Mouse (Mus musculus): ENCODE measurements around the gene Aurkb. TPM values are rescaled to one million over a fixed set of nuclear protein-coding genes. Genes with fewer than 3 reads are reported as not detected.
A peak's percentile ranks its signal among the peaks of the same experiment; 100 is the strongest.

Gene Aurkb
- polyA plus RNA-seq, 1 experiment from 2014 or later = 95.3 TPM

DNA sequence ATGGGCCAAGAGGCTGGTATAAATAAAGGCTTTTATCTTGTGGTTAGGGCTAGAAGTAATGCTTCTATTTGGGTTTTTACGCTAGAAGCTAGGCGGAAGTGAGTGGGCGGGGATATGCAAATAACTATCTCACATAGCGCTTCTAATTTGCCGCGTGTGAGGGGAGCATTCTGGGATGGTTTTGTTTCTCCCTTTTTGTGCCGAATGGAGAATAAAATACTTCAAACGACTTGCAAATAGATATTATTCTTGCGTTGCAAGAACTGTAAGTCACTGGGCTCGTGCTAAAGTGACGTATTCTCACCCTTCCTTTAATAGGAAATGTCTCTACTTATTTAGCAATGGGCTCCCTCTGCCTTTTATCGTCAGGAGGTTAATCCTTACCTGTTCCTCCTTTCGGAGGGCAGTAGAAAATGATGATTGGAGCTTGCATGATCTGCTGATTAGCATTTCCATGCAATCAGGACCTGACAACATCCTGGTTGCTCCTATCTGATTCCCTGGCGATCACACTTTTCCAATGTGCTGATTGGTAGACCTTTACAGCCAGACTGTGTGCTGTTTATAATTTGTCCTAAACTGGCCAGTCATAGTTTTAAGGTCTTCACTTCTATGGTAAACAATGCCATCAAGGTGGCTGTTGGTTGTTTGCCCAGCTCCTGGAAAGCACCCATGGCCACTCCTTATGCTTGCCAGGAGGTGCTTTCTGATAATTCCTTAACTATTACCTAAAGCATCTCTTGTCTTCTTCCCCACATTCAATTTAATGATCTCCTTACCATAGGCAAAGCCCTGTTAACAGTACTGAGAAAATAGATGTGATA lies 27.8 kb downstream of the Aurkb start:
- peak overlapping the region; percentile 46 for H3K4me3 ChIP-seq (ENCODE audit: low read length)
- peak overlapping the region; percentile 77 for H3K9ac ChIP-seq (ENCODE audit: low read length)
- H3K27me3 ChIP-seq (ENCODE audit: control insufficient read depth, insufficient read depth, low read length) = no peaks in the 10 kb centered on the region
- peaks cover 31% of the 10 kb centered on the region for H3K4me1 ChIP-seq (ENCODE audit: control insufficient read depth, insufficient read depth, low read length)
- peak overlapping the region; percentile 64 for H3K4me2 ChIP-seq (ENCODE audit: low read depth, low read length)
- H3K27ac ChIP-seq (ENCODE audit: low read length) = peak overlapping the region; percentile 90
- ATAC-seq (replicated peaks; ENCODE audit: extremely low read depth, insufficient read depth, low FRiP score) = peak; percentile 53
- under 1% methylated on average over 14 of the region's 14 CpGs for WGBS
- H3K9me3 ChIP-seq (replicated peaks; ENCODE audit: control insufficient read depth, low read length) = no peaks in the 10 kb centered on the region
- H3K36me3 ChIP-seq (ENCODE audit: control insufficient read depth, insufficient read depth) = no peaks in the 10 kb centered on the region

DNA sequence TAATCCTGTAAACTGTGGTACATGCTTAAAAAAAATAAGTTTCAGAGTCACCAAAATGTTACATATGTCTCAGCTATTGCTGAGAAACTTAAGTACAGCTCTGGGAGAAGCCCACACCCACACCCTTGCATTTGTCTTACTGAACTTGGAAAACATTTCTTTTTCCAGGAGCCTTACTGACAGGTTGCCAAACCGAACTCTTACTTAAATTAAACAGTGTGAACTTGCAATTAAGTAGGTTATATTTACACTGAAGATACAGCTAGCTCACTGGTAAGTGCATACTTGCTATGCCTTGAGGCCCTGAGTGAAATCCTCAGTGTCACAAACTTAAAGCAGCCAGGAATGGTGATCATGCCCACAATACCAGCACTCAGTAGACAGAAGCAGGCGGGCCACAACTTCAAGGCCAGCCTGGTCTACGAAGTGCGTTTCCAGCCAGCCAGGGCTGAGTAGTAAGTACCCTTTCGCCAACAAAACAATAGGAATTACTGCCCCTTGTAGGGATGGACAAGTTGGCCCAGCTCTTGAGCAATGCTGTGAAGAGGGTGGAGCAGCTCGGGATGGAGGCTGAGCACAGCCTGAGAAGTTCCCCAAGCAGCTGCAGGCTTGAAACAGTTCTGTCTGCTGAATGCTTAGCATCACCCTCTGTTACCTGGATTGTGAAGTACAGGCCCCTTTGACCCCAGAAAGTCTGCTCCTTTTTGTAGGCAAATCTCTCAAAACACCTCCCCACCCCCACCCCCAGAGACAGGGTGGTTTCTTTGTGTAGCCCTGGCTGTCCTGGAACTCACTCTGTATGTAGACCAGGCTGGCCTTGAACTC lies 28.7 kb downstream of the Aurkb start:
- Histone ChIP-seq H3K27me3 (ENCODE audit: control insufficient read depth, insufficient read depth, low read length) (no peaks in the 10 kb centered on the region), H3K36me3 (ENCODE audit: control insufficient read depth, insufficient read depth) (no peaks in the 10 kb centered on the region), H3K4me1 (ENCODE audit: control insufficient read depth, insufficient read depth, low read length) (peaks cover 31% of the 10 kb centered on the region), H3K27ac (ENCODE audit: low read length) (peak overlapping the region; percentile 90), H3K9me3 (replicated peaks; ENCODE audit: control insufficient read depth, low read length) (no peaks in the 10 kb centered on the region), H3K9ac (ENCODE audit: low read length) (peak overlapping the region; percentile 77; the same call in 1 of the 2 replicates), H3K4me3 (ENCODE audit: low read length) (no peak overlapping the region), H3K4me2 (ENCODE audit: low read depth, low read length) (no peak overlapping the region)
- 42% methylated on average over 6 of the region's 6 CpGs for WGBS
- ATAC-seq (replicated peaks; ENCODE audit: extremely low read depth, insufficient read depth, low FRiP score) = no peak

DNA sequence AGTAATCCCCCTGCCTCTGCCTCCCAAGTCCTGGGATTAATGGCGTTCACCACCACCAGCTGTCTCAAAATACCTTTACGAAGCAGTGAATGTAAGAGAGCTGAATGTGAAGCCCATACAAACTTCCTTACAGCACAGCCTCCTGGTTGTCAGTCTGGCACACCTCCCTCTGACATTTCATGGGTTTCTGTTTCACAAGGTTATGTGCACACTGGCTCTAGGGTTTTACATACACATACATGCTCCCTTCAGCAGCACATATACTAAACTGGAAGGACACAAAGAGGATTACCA lies 29.3 kb downstream of the Aurkb start:
- Histone ChIP-seq H3K9me3 (replicated peaks; ENCODE audit: control insufficient read depth, low read length) (no peaks in the 10 kb centered on the region), H3K4me3 (ENCODE audit: low read length) (no peak overlapping the region), H3K4me2 (ENCODE audit: low read depth, low read length) (no peak overlapping the region), H3K27me3 (ENCODE audit: control insufficient read depth, insufficient read depth, low read length) (no peaks in the 10 kb centered on the region), H3K36me3 (ENCODE audit: control insufficient read depth, insufficient read depth) (no peaks in the 10 kb centered on the region), H3K9ac (ENCODE audit: low read length) (0 out of 2 replicates have a peak overlapping the region, but pooled peaks have one; percentile 15), H3K4me1 (ENCODE audit: control insufficient read depth, insufficient read depth, low read length) (peaks cover 31% of the 10 kb centered on the region), H3K27ac (ENCODE audit: low read length) (peak overlapping the region; percentile 90; the same call in 1 of the 2 replicates)
- no peak for ATAC-seq (replicated peaks; ENCODE audit: extremely low read depth, insufficient read depth, low FRiP score)
- 49% methylated on average over 2 of the region's 2 CpGs for WGBS

DNA sequence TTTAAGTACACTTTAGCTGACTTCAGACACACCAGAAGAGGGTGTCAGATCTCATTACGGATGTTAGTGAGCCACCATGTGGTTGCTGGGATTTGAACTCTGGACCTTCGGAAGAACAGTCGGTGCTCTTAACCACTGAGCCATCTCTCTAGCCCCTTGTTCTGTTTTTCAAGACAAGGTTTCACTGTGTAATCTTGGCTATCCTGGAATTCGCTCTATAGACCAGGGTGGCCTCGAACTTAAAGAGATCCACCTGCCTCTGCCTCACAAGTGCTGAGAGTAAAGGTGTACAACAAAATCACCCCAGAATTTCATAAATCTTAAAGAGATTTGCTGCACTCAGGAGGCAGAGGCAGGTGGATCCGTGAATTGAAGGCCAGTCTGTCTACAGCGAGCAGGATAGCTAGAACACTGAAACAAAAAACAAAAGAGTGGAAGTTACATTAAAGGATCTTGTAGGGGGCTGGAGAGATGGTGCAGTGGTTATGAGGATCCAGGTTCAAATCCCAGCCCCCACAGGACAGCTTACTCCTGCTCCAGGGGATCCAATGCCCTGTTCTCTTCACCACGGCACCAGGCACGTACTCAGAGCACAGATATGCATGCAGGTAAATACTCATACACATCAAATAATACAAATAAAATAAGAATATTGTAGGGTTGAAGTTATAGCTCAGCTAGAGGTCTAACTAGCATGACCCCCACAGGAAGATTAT lies 30.5 kb downstream of the Aurkb start:
- Histone ChIP-seq H3K4me3 (ENCODE audit: low read length) (no peak overlapping the region), H3K36me3 (ENCODE audit: control insufficient read depth, insufficient read depth) (no peaks in the 10 kb centered on the region), H3K9me3 (replicated peaks; ENCODE audit: control insufficient read depth, low read length) (no peaks in the 10 kb centered on the region), H3K27ac (ENCODE audit: low read length) (no peak overlapping the region), H3K4me1 (ENCODE audit: control insufficient read depth, insufficient read depth, low read length) (peaks cover 27% of the 10 kb centered on the region), H3K4me2 (ENCODE audit: low read depth, low read length) (no peak overlapping the region), H3K27me3 (ENCODE audit: control insufficient read depth, insufficient read depth, low read length) (no peaks in the 10 kb centered on the region), H3K9ac (ENCODE audit: low read length) (no peak overlapping the region)
- 56% methylated on average over 8 of the region's 9 CpGs for WGBS
- ATAC-seq (replicated peaks; ENCODE audit: extremely low read depth, insufficient read depth, low FRiP score) = no peak

DNA sequence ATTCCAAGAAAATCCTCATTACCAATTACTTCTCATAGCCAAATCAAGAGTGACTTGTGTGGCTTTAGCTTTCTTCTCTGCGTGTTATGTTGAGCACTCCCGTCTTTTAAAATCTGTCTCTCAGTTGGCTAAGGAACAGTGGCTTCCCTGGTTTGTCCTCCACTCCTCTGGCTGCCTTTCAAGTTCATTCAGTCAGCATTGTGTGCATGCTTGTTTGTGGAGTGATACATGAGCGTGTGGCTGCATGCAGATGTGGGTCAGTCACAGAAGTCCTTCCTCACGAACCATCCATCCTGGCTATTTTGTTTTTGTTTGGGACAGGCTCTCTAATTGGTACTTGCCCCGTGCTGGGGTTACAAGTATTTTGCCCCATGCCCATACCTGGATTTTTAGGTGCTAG lies 31.1 kb downstream of the Aurkb start:
- peaks cover 21% of the 10 kb centered on the region for H3K4me1 ChIP-seq (ENCODE audit: control insufficient read depth, insufficient read depth, low read length)
- 59% methylated on average over 5 of the region's 5 CpGs for WGBS
- H3K36me3 ChIP-seq (ENCODE audit: control insufficient read depth, insufficient read depth) = no peaks in the 10 kb centered on the region
- ATAC-seq (replicated peaks; ENCODE audit: extremely low read depth, insufficient read depth, low FRiP score) = no peak
- no peak overlapping the region for H3K4me3 ChIP-seq (ENCODE audit: low read length)
- no peaks in the 10 kb centered on the region for H3K27me3 ChIP-seq (ENCODE audit: control insufficient read depth, insufficient read depth, low read length)
- no peaks in the 10 kb centered on the region for H3K9me3 ChIP-seq (replicated peaks; ENCODE audit: control insufficient read depth, low read length)
- H3K4me2 ChIP-seq (ENCODE audit: low read depth, low read length) = no peak overlapping the region
- H3K9ac ChIP-seq (ENCODE audit: low read length) = 0 out of 2 replicates have a peak overlapping the region, but pooled peaks have one; percentile 25
- H3K27ac ChIP-seq (ENCODE audit: low read length) = no peak overlapping the region

DNA sequence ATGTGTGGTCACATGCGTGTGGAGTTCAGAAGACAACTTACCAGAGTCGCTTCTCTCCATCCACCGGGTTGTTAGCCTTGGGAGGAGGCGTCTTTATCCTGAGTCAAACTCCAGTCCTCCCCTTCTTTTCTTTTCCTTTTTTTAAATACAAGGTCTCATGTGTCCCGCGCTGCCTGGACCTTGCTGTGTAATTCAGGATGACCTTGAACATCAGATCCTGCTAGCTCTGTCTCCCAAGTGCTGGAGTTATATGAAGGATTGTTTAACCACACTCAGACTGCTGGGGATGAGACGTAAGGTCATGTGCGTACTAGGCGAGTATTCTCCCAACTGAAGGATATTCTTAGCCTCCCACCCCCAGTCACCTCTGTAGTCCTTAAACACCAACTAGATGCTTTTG lies 31.9 kb downstream of the Aurkb start:
- no peak for ATAC-seq (replicated peaks; ENCODE audit: extremely low read depth, insufficient read depth, low FRiP score)
- H3K27ac ChIP-seq (ENCODE audit: low read length) = no peak overlapping the region
- 71% methylated on average over 9 of the region's 9 CpGs for WGBS
- H3K9me3 ChIP-seq (replicated peaks; ENCODE audit: control insufficient read depth, low read length) = no peaks in the 10 kb centered on the region
- H3K4me2 ChIP-seq (ENCODE audit: low read depth, low read length) = no peak overlapping the region
- H3K4me1 ChIP-seq (ENCODE audit: control insufficient read depth, insufficient read depth, low read length) = peaks cover 19% of the 10 kb centered on the region
- H3K9ac ChIP-seq (ENCODE audit: low read length) = no peak overlapping the region
- H3K4me3 ChIP-seq (ENCODE audit: low read length) = no peak overlapping the region
- H3K36me3 ChIP-seq (ENCODE audit: control insufficient read depth, insufficient read depth) = no peaks in the 10 kb centered on the region
- H3K27me3 ChIP-seq (ENCODE audit: control insufficient read depth, insufficient read depth, low read length) = no peaks in the 10 kb centered on the region

DNA sequence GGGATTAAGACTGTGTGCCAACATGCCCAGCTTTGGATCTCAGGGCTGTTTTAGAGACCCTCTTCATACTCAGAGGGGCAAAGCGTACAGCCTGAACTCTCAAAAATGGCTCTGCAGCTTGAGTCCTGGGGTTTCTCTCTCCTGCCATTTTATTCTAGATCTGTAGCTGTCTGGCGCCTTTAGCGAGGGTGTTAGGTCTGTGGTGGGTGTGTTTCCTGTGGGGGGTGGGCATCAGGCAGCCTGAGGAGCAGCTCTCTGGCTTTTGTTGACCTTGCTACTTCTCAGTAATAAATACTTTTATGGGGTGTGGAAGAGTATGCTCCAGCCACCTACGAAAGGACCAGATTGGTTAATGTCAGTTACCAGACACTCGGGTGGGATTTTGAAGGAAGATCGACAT lies 32.6 kb downstream of the Aurkb start:
- WGBS = 83% methylated on average over 6 of the region's 6 CpGs

DNA sequence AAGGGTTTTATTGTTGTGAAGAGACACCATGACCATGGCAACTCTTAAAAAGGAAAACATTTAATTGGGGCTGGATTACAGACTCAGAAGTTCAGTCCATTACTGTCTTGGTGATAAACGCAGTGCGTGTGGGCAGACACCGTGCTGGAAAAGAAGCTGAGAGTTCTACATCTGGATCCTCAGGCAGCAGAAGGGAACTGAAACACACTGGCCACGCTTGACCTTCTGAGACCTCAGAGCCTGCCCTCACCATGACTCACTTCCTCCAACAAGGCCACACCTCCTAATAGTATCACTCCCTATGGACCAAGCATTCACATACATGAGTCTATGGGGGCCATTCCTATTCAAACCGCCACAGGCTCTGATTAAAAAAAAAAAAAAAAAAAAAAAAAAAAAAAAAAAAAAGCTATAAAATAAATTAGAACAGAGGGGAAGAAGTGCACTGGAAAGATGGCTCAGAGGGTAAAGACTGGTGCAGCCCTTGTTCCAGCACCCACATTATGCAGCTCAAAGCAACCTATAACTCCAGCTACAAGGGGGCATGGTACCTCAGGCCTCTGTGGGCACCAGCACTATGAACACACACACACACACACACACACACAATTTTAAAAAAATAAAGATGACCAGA lies 33.5 kb downstream of the Aurkb start:
- Histone ChIP-seq H3K27me3 (ENCODE audit: control insufficient read depth, insufficient read depth, low read length) (no peaks in the 10 kb centered on the region), H3K9me3 (replicated peaks; ENCODE audit: control insufficient read depth, low read length) (no peaks in the 10 kb centered on the region), H3K4me1 (ENCODE audit: control insufficient read depth, insufficient read depth, low read length) (peaks cover 13% of the 10 kb centered on the region), H3K4me3 (ENCODE audit: low read length) (no peak overlapping the region), H3K27ac (ENCODE audit: low read length) (0 out of 2 replicates have a peak overlapping the region, but pooled peaks have one; percentile 18), H3K36me3 (ENCODE audit: control insufficient read depth, insufficient read depth) (no peaks in the 10 kb centered on the region), H3K9ac (ENCODE audit: low read length) (no peak overlapping the region), H3K4me2 (ENCODE audit: low read depth, low read length) (no peak overlapping the region)
- no peak for ATAC-seq (replicated peaks; ENCODE audit: extremely low read depth, insufficient read depth, low FRiP score)
- WGBS = 58% methylated on average over 5 of the region's 5 CpGs

More for the DNA sequence above, 32.6 kb downstream of the Aurkb start:
- H3K36me3 ChIP-seq (ENCODE audit: control insufficient read depth, insufficient read depth) = no peaks in the 10 kb centered on the region
- H3K9ac ChIP-seq (ENCODE audit: low read length) = no peak overlapping the region
- H3K27ac ChIP-seq (ENCODE audit: low read length) = no peak overlapping the region
- no peaks in the 10 kb centered on the region for H3K27me3 ChIP-seq (ENCODE audit: control insufficient read depth, insufficient read depth, low read length)
- H3K4me1 ChIP-seq (ENCODE audit: control insufficient read depth, insufficient read depth, low read length) = peaks cover 16% of the 10 kb centered on the region
- ATAC-seq (replicated peaks; ENCODE audit: extremely low read depth, insufficient read depth, low FRiP score) = no peak
- no peak overlapping the region for H3K4me3 ChIP-seq (ENCODE audit: low read length)
- H3K9me3 ChIP-seq (replicated peaks; ENCODE audit: control insufficient read depth, low read length) = no peaks in the 10 kb centered on the region
- no peak overlapping the region for H3K4me2 ChIP-seq (ENCODE audit: low read depth, low read length)

Measured in heart, embryonic 16.5 days (tissue).